Mouse (Mus musculus): ENCODE measurements around the gene Ucp2.

Ucp2 gene

GRCm38 (mm10) chr7:100502374-100502922 is 9.3 kb downstream of the Ucp2 start:
- DNase-seq (ENCODE audit: low read depth, low spot score), result no peak

- no peak for DNase-seq (ENCODE audit: low read depth, low spot score)
Observed at GRCm38 (mm10) chr7:100503076-100503475, 9.9 kb downstream of the Ucp2 start.

GRCm38 (mm10) chr7:100504740-100505487 is 11.8 kb downstream of the Ucp2 start:
- no peak for DNase-seq (ENCODE audit: low read depth, low spot score)

- DNase-seq (ENCODE audit: low read depth, low spot score), result no peak
Observed at GRCm38 (mm10) chr7:100506494-100506893, 13.4 kb downstream of the Ucp2 start.

GRCm38 (mm10) chr7:100508670-100509069 is 15.5 kb downstream of the Ucp2 start:
- no peak for DNase-seq (ENCODE audit: low read depth, low spot score)

- DNase-seq (ENCODE audit: low read depth, low spot score), result no peak
Observed at GRCm38 (mm10) chr7:100511602-100512001, 18.5 kb downstream of the Ucp2 start.

- no peak for DNase-seq (ENCODE audit: low read depth, low spot score)
Observed at GRCm38 (mm10) chr7:100514573-100514972, 21.4 kb downstream of the Ucp2 start, which contains the start of gene Dnajb13. Dnajb13 (minus strand) TSS chr7:100514960.

- no peak for DNase-seq (ENCODE audit: low read depth, low spot score)
Observed at GRCm38 (mm10) chr7:100520204-100520603, 27.1 kb downstream of the Ucp2 start.

- DNase-seq (ENCODE audit: low read depth, low spot score), result peak; percentile 68
Observed at GRCm38 (mm10) chr7:100520663-100521285, 27.6 kb downstream of the Ucp2 start.

- no peak for DNase-seq (ENCODE audit: low read depth, low spot score)
Observed at GRCm38 (mm10) chr7:100522222-100522621, 29.1 kb downstream of the Ucp2 start.

- no peak for DNase-seq (ENCODE audit: low read depth, low spot score)
Observed at GRCm38 (mm10) chr7:100524669-100525068, 31.5 kb downstream of the Ucp2 start.

- no peak for DNase-seq (ENCODE audit: low read depth, low spot score)
Observed at GRCm38 (mm10) chr7:100530766-100531165, 37.6 kb downstream of the Ucp2 start.

GRCm38 (mm10) chr7:100533503-100533902 is 40.4 kb downstream of the Ucp2 start:
- DNase-seq (ENCODE audit: low read depth, low spot score), result no peak

GRCm38 (mm10) chr7:100534216-100534615 is 41.1 kb downstream of the Ucp2 start:
- DNase-seq (ENCODE audit: low read depth, low spot score), result no peak

GRCm38 (mm10) chr7:100535831-100536230 is 42.7 kb downstream of the Ucp2 start:
- DNase-seq (ENCODE audit: low read depth, low spot score), result no peak

GRCm38 (mm10) chr7:100536804-100537518 is 43.8 kb downstream of the Ucp2 start, which contains the start of gene Coa4:
Coa4 (plus strand) TSS chr7:100537071.
- DNase-seq (ENCODE audit: low read depth, low spot score), result peak; percentile 91

- no peak for DNase-seq (ENCODE audit: low read depth, low spot score)
Observed at GRCm38 (mm10) chr7:100537519-100537902, 44.4 kb downstream of the Ucp2 start.

GRCm38 (mm10) chr7:100539516-100539915 is 46.4 kb downstream of the Ucp2 start:
- no peak for DNase-seq (ENCODE audit: low read depth, low spot score)

- no peak for DNase-seq (ENCODE audit: low read depth, low spot score)
Observed at GRCm38 (mm10) chr7:100544437-100544836, 51.3 kb downstream of the Ucp2 start.

GRCm38 (mm10) chr7:100547631-100548030 is 54.5 kb downstream of the Ucp2 start:
- DNase-seq (ENCODE audit: low read depth, low spot score), result no peak

- no peak for DNase-seq (ENCODE audit: low read depth, low spot score)
Observed at GRCm38 (mm10) chr7:100549796-100550195, 56.7 kb downstream of the Ucp2 start.

- DNase-seq (ENCODE audit: low read depth, low spot score), result no peak
Observed at GRCm38 (mm10) chr7:100550338-100551007, 57.3 kb downstream of the Ucp2 start.

Measured in skeletal muscle tissue, adult 2 months (tissue).